Mouse (Mus musculus) hindbrain, embryonic 12.5 days (tissue): ENCODE measurements around the gene Tspan11. TPM values are rescaled to one million over a fixed set of nuclear protein-coding genes. Genes with fewer than 3 reads are reported as not detected.

Source experiments
- ATAC-seq: fragments of 200-750 bp; cut with Nextera tagmentation; 2 replicates; pipeline ENCODE4 v1.8.0; 2017; ENCODE audit warnings: moderate TSS enrichment; ENCODE audit not compliant: low FRiP score
- H3K27ac ChIP-seq: fragments of 300-500 bp; sonication (generic); 2 replicates; pipeline ENCODE4 v1.5.1; 2016; ENCODE audit warnings: mild to moderate bottlenecking
- H3K27me3 ChIP-seq: fragments of 300-500 bp; sonication (generic); 2 replicates; pipeline ENCODE4 v1.6.1; 2016; ENCODE audit warnings: mild to moderate bottlenecking
- H3K36me3 ChIP-seq: fragments of 300-500 bp; sonication (generic); 2 replicates; pipeline ENCODE4 v1.6.1; 2016; ENCODE audit warnings: mild to moderate bottlenecking
- H3K4me1 ChIP-seq: fragments of 300-500 bp; sonication (generic); 2 replicates; pipeline ENCODE4 v1.6.1; 2016
- H3K4me2 ChIP-seq: fragments of 300-500 bp; sonication (generic); replicated peaks from 2 replicates; pipeline ENCODE4 v1.6.1; 2016; ENCODE audit warnings: mild to moderate bottlenecking
- H3K4me3 ChIP-seq: fragments of 300-500 bp; sonication (generic); 2 replicates; pipeline ENCODE4 v1.5.1; 2016; ENCODE audit warnings: mild to moderate bottlenecking
- H3K9ac ChIP-seq: fragments of 300-500 bp; sonication (generic); 2 replicates; pipeline ENCODE4 v1.6.1; 2016; ENCODE audit warnings: mild to moderate bottlenecking, moderate library complexity
- H3K9me3 ChIP-seq: fragments of 300-500 bp; sonication (generic); replicated peaks from 2 replicates; pipeline ENCODE4 v1.6.1; 2016; ENCODE audit warnings: mild to moderate bottlenecking
- WGBS: fragments of 180-500 bp; shearing (Covaris S2); methylation state at CpG from one replicate; pipeline ENCODE4 v1.1.7; 2016; 5-methylcytosine and 5-hydroxymethylcytosine counted together
- polyA plus RNA-seq: library from polyadenylated mRNA; unstranded; fragments of >200 nt; fragmentation: Nextera tagmentation; extraction: Ambion mirVana; gene quantifications from 2 replicates; pipeline ENCODE4 v1.2.1, GENCODE M21; 2016

Gene Tspan11
- polyA plus RNA-seq, 1 experiment from 2014 or later, result 19.3 TPM

- Histone ChIP-seq H3K9ac (no peak overlapping the region), H3K4me3 (no peak overlapping the region), H3K27me3 (no peaks in the 10 kb centered on the region), H3K27ac (no peak overlapping the region; the same call in 1 of the 2 replicates), H3K9me3 (no peaks in the 10 kb centered on the region), H3K4me1 (peaks cover 31% of the 10 kb centered on the region), H3K36me3 (no peaks in the 10 kb centered on the region), H3K4me2 (no peak overlapping the region)
- WGBS, result 46% methylated on average over 20 of the region's 20 CpGs
- no peak for ATAC-seq
Measured at GRCm38 (mm10) chr6:127978941-127979340, 91.6 kb downstream of the Tspan11 start.

GRCm38 (mm10) chr6:127979831-127980230 lies 92.4 kb downstream of the Tspan11 start:
- H3K4me2 ChIP-seq, result no peak overlapping the region
- no peak overlapping the region for H3K4me3 ChIP-seq
- 91% methylated on average over 5 of the region's 5 CpGs for WGBS
- H3K36me3 ChIP-seq, result no peaks in the 10 kb centered on the region
- H3K27me3 ChIP-seq, result no peaks in the 10 kb centered on the region
- ATAC-seq, result no peak
- H3K9me3 ChIP-seq, result no peaks in the 10 kb centered on the region
- no peak overlapping the region for H3K27ac ChIP-seq
- no peak overlapping the region for H3K9ac ChIP-seq
- H3K4me1 ChIP-seq, result peaks cover 22% of the 10 kb centered on the region

- 54% methylated on average over 11 of the region's 11 CpGs for WGBS
- no peak for ATAC-seq
- H3K36me3 ChIP-seq, result no peaks in the 10 kb centered on the region
- H3K9ac ChIP-seq, result no peak overlapping the region
- no peaks in the 10 kb centered on the region for H3K9me3 ChIP-seq
- H3K4me1 ChIP-seq, result peaks cover 22% of the 10 kb centered on the region
- H3K27me3 ChIP-seq, result no peaks in the 10 kb centered on the region
- H3K27ac ChIP-seq, result no peak overlapping the region
- H3K4me3 ChIP-seq, result no peak overlapping the region
- H3K4me2 ChIP-seq, result no peak overlapping the region
Measured at GRCm38 (mm10) chr6:127980381-127981045, 93.1 kb downstream of the Tspan11 start.

GRCm38 (mm10) chr6:127981176-127981575 lies 93.8 kb downstream of the Tspan11 start:
- 62% methylated on average over 8 of the region's 8 CpGs for WGBS
- Histone ChIP-seq H3K4me3 (no peak overlapping the region), H3K27ac (no peak overlapping the region), H3K9ac (no peak overlapping the region), H3K27me3 (no peaks in the 10 kb centered on the region), H3K9me3 (no peaks in the 10 kb centered on the region), H3K4me2 (no peak overlapping the region), H3K36me3 (no peaks in the 10 kb centered on the region), H3K4me1 (peaks cover 26% of the 10 kb centered on the region)
- no peak for ATAC-seq

GRCm38 (mm10) chr6:127986357-127986756 lies 99.0 kb downstream of the Tspan11 start:
- no peaks in the 10 kb centered on the region for H3K36me3 ChIP-seq
- no peak overlapping the region for H3K4me3 ChIP-seq
- no peak overlapping the region for H3K9ac ChIP-seq
- peaks cover 13% of the 10 kb centered on the region; the same call in 1 of the 2 replicates for H3K4me1 ChIP-seq
- 58% methylated on average over 9 of the region's 9 CpGs for WGBS
- ATAC-seq, result no peak
- no peak overlapping the region for H3K27ac ChIP-seq
- H3K27me3 ChIP-seq, result no peaks in the 10 kb centered on the region
- no peak overlapping the region for H3K4me2 ChIP-seq
- H3K9me3 ChIP-seq, result no peaks in the 10 kb centered on the region

- 94% methylated on average over 14 of the region's 14 CpGs for WGBS
Measured at GRCm38 (mm10) chr6:127987374-127987773, 100.0 kb downstream of the Tspan11 start.

GRCm38 (mm10) chr6:127988944-127989494 lies 101.6 kb downstream of the Tspan11 start:
- peaks cover 17% of the 10 kb centered on the region; the same call in 1 of the 2 replicates for H3K4me1 ChIP-seq
- ATAC-seq, result no peak
- H3K36me3 ChIP-seq, result no peaks in the 10 kb centered on the region
- no peak overlapping the region for H3K27ac ChIP-seq
- no peak overlapping the region for H3K4me2 ChIP-seq
- H3K9me3 ChIP-seq, result no peaks in the 10 kb centered on the region
- WGBS, result 68% methylated on average over 12 of the region's 12 CpGs
- no peak overlapping the region for H3K9ac ChIP-seq
- H3K4me3 ChIP-seq, result no peak overlapping the region
- H3K27me3 ChIP-seq, result no peaks in the 10 kb centered on the region

More at GRCm38 (mm10) chr6:127987374-127987773, 100.0 kb downstream of the Tspan11 start:
- no peak overlapping the region for H3K27ac ChIP-seq
- H3K4me3 ChIP-seq, result no peak overlapping the region
- H3K27me3 ChIP-seq, result no peaks in the 10 kb centered on the region
- no peaks in the 10 kb centered on the region for H3K9me3 ChIP-seq
- H3K9ac ChIP-seq, result no peak overlapping the region
- no peak overlapping the region for H3K4me2 ChIP-seq
- no peaks in the 10 kb centered on the region for H3K36me3 ChIP-seq
- peaks cover 13% of the 10 kb centered on the region; the same call in 1 of the 2 replicates for H3K4me1 ChIP-seq
- no peak for ATAC-seq

- Histone ChIP-seq H3K36me3 (no peaks in the 10 kb centered on the region), H3K4me3 (no peak overlapping the region), H3K4me2 (no peak overlapping the region), H3K27ac (no peak overlapping the region), H3K9ac (no peak overlapping the region), H3K9me3 (no peaks in the 10 kb centered on the region), H3K27me3 (no peaks in the 10 kb centered on the region), H3K4me1 (peaks cover 19% of the 10 kb centered on the region; the same call in 1 of the 2 replicates)
- ATAC-seq, result no peak
- WGBS, result 68% methylated on average over 11 of the region's 11 CpGs
Measured at GRCm38 (mm10) chr6:127989624-127990212, 102.3 kb downstream of the Tspan11 start.

- Histone ChIP-seq H3K9ac (no peak overlapping the region), H3K4me2 (no peak overlapping the region), H3K4me3 (no peak overlapping the region), H3K27me3 (no peaks in the 10 kb centered on the region), H3K9me3 (no peaks in the 10 kb centered on the region), H3K4me1 (peaks cover 12% of the 10 kb centered on the region; the same call in 1 of the 2 replicates), H3K36me3 (no peaks in the 10 kb centered on the region), H3K27ac (no peak overlapping the region)
- no peak for ATAC-seq
- 92% methylated on average over 11 of the region's 11 CpGs for WGBS
Measured at GRCm38 (mm10) chr6:127991509-127992176, 104.3 kb downstream of the Tspan11 start.

GRCm38 (mm10) chr6:127992993-127993392 lies 105.6 kb downstream of the Tspan11 start:
- H3K27ac ChIP-seq, result no peak overlapping the region
- H3K4me2 ChIP-seq, result no peak overlapping the region
- no peak for ATAC-seq
- H3K36me3 ChIP-seq, result no peaks in the 10 kb centered on the region
- H3K9me3 ChIP-seq, result no peaks in the 10 kb centered on the region
- H3K4me1 ChIP-seq, result peaks cover 10% of the 10 kb centered on the region; the same call in 1 of the 2 replicates
- 82% methylated on average over 8 of the region's 8 CpGs for WGBS
- H3K27me3 ChIP-seq, result no peaks in the 10 kb centered on the region
- H3K4me3 ChIP-seq, result no peak overlapping the region
- H3K9ac ChIP-seq, result no peak overlapping the region

- no peaks in the 10 kb centered on the region for H3K27me3 ChIP-seq
- no peak overlapping the region for H3K27ac ChIP-seq
- no peak overlapping the region for H3K4me3 ChIP-seq
- no peak overlapping the region for H3K9ac ChIP-seq
- ATAC-seq, result no peak
- H3K4me2 ChIP-seq, result no peak overlapping the region
- no peaks in the 10 kb centered on the region for H3K36me3 ChIP-seq
- 83% methylated on average over 5 of the region's 5 CpGs for WGBS
- no peaks in the 10 kb centered on the region for H3K9me3 ChIP-seq
- H3K4me1 ChIP-seq, result peaks cover 12% of the 10 kb centered on the region
Measured at GRCm38 (mm10) chr6:127996928-127997327, 109.5 kb downstream of the Tspan11 start.

- Histone ChIP-seq H3K9ac (no peak overlapping the region), H3K27me3 (no peaks in the 10 kb centered on the region), H3K9me3 (no peaks in the 10 kb centered on the region), H3K36me3 (no peaks in the 10 kb centered on the region), H3K4me3 (no peak overlapping the region), H3K4me2 (no peak overlapping the region), H3K27ac (no peak overlapping the region), H3K4me1 (peaks cover 28% of the 10 kb centered on the region)
- no peak for ATAC-seq
- WGBS, result 100% methylated on average over 2 of the region's 2 CpGs
Measured at GRCm38 (mm10) chr6:127999118-127999517, 111.7 kb downstream of the Tspan11 start.
